Mouse (Mus musculus) T-helper 2 cell (primary cell): ENCODE measurements around the gene Kif5c.

Experiments
- in situ Hi-C: fragments of 300-600 bp; cut with MboI, MseI; formaldehyde crosslinking; loops from one replicate; pipeline ENCODE4 v1.15.1; 2025; ENCODE audit warnings: high pct_unique_total_duplicates

Kif5c gene

GRCm38 (mm10) chr2:49661872-49662271 lies 42.8 kb downstream of the Kif5c start:
- in situ Hi-C loops: no loop called here

- in situ Hi-C loops: no loop called here
Observed at GRCm38 (mm10) chr2:49671753-49672500, 52.8 kb downstream of the Kif5c start.

- in situ Hi-C loops: no loop called here
Observed at GRCm38 (mm10) chr2:49672501-49672874, 53.4 kb downstream of the Kif5c start.

GRCm38 (mm10) chr2:49676020-49676419 lies 56.9 kb downstream of the Kif5c start:
- in situ Hi-C loops: no loop called here

- in situ Hi-C loops: no loop called here
Observed at GRCm38 (mm10) chr2:49678386-49678785, 59.3 kb downstream of the Kif5c start.

- in situ Hi-C loops: no loop called here
Observed at GRCm38 (mm10) chr2:49679135-49679964, 60.3 kb downstream of the Kif5c start.

GRCm38 (mm10) chr2:49682754-49683153 lies 63.7 kb downstream of the Kif5c start:
- in situ Hi-C loops: loop anchor here (10.0 kb wide), 1 partner anchor 1148 kb away; no protein-coding TSS in a partner anchor

- in situ Hi-C loops: loop anchor here (10.0 kb wide), 1 partner anchor 1150 kb away; no protein-coding TSS in a partner anchor
Observed at GRCm38 (mm10) chr2:49684808-49685207, 65.7 kb downstream of the Kif5c start.

GRCm38 (mm10) chr2:49690421-49690826 lies 71.3 kb downstream of the Kif5c start:
- in situ Hi-C loops: no loop called here

- in situ Hi-C loops: no loop called here
Observed at GRCm38 (mm10) chr2:49691441-49691840, 72.3 kb downstream of the Kif5c start.

GRCm38 (mm10) chr2:49694727-49695126 lies 75.6 kb downstream of the Kif5c start:
- in situ Hi-C loops: no loop called here

GRCm38 (mm10) chr2:49695461-49695860 lies 76.4 kb downstream of the Kif5c start:
- in situ Hi-C loops: no loop called here

- in situ Hi-C loops: no loop called here
Observed at GRCm38 (mm10) chr2:49698851-49699250, 79.8 kb downstream of the Kif5c start.

GRCm38 (mm10) chr2:49700176-49700971 lies 81.3 kb downstream of the Kif5c start:
- in situ Hi-C loops: no loop called here

GRCm38 (mm10) chr2:49710223-49710622 lies 91.1 kb downstream of the Kif5c start:
- in situ Hi-C loops: no loop called here

GRCm38 (mm10) chr2:49711693-49712092 lies 92.6 kb downstream of the Kif5c start:
- in situ Hi-C loops: no loop called here

GRCm38 (mm10) chr2:49712336-49712887 lies 93.3 kb downstream of the Kif5c start:
- in situ Hi-C loops: no loop called here

GRCm38 (mm10) chr2:49716490-49716889 lies 97.4 kb downstream of the Kif5c start:
- in situ Hi-C loops: no loop called here

- in situ Hi-C loops: no loop called here
Observed at GRCm38 (mm10) chr2:49717437-49718116, 98.5 kb downstream of the Kif5c start.

GRCm38 (mm10) chr2:49718492-49718891 lies 99.4 kb downstream of the Kif5c start:
- in situ Hi-C loops: no loop called here
